Mouse (Mus musculus) liver, adult 2 months (tissue): Measurements from ENCODE around the gene Fam168a.

ENCODE experiments used
- CTCF ChIP-seq: fragments of 200-500 bp; IDR thresholded peaks from 2 replicates; pipeline ENCODE4 v1.5.1; 2011; ENCODE audit warnings: low read depth, low read length, control low read depth
- POLR2A ChIP-seq: fragments of 200-500 bp; IDR thresholded peaks from 2 replicates; pipeline ENCODE4 v1.6.1; 2011; ENCODE audit warnings: low read length, control low read depth; ENCODE audit not compliant: insufficient read depth; ENCODE audit errors: extremely low read depth

DNA sequence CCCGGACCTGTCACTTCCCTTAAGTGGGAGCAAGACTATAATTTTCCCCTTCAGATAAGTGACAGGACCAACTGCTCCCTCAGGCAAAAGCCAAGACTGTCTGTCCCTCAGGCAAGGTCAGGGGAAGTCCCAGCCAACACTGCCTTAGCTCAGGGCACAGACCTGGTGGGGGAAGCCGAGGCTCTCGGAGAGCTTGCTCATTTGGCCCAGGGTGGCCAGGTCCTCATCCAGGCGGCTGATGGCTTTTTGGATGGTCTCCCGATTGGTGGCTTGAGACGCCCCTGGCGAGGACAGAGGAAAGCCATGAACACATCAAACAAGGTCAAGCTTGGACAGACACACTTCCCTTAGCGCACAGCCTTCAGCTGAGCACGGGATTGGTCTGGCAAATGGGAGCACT, 175.1 kb downstream of the Fam168a start:
- no peak for TF ChIP-seq CTCF
- TF ChIP-seq POLR2A, result no peak
